Mouse (Mus musculus): ENCODE measurements around the gene Rest. TPM values are rescaled to one million over a fixed set of nuclear protein-coding genes. Genes with fewer than 3 reads are reported as not detected.

Gene Rest
- polyA plus RNA-seq, 1 experiment from 2014 or later = 32.7 TPM

- H3K9ac ChIP-seq (ENCODE audit: low read depth, low read length) = no peak overlapping the region
- no peaks in the 10 kb centered on the region for H3K9me3 ChIP-seq (replicated peaks; ENCODE audit: low read length)
- no peak for ATAC-seq (replicated peaks; ENCODE audit: low FRiP score, low read depth)
- TF ChIP-seq CTCF (IDR thresholded peaks at IDR 0.05; ENCODE audit: low read depth) = no peak
- H3K27ac ChIP-seq = no peak overlapping the region
- H3K27me3 ChIP-seq (ENCODE audit: insufficient read depth, low read length) = no peaks in the 10 kb centered on the region
- H3K4me3 ChIP-seq (replicated peaks; ENCODE audit: low read depth, low read length) = no peak overlapping the region
- H3K36me3 ChIP-seq (ENCODE audit: insufficient read depth, low read length) = no peaks in the 10 kb centered on the region
- H3K4me1 ChIP-seq (replicated peaks; ENCODE audit: insufficient read depth, low read length) = no peaks in the 10 kb centered on the region
- no peak for DNase-seq (ENCODE audit: low spot score)
- no peak overlapping the region for H3K4me2 ChIP-seq (ENCODE audit: low read length)
- 40% methylated on average over 3 of the region's 3 CpGs for WGBS
Observed at GRCm38 (mm10) chr5:77234921-77235320, 30.4 kb upstream of the Rest start.

- H3K9ac ChIP-seq (ENCODE audit: low read depth, low read length) = no peak overlapping the region
- H3K9me3 ChIP-seq (replicated peaks; ENCODE audit: low read length) = no peaks in the 10 kb centered on the region
- DNase-seq (ENCODE audit: low spot score) (no peak), ATAC-seq (replicated peaks; ENCODE audit: low FRiP score, low read depth) (no peak)
- H3K27me3 ChIP-seq (ENCODE audit: insufficient read depth, low read length) = no peaks in the 10 kb centered on the region
- no peaks in the 10 kb centered on the region for H3K36me3 ChIP-seq (ENCODE audit: insufficient read depth, low read length)
- no peak overlapping the region for H3K4me3 ChIP-seq (replicated peaks; ENCODE audit: low read depth, low read length)
- no peaks in the 10 kb centered on the region for H3K4me1 ChIP-seq (replicated peaks; ENCODE audit: insufficient read depth, low read length)
- TF ChIP-seq CTCF (IDR thresholded peaks at IDR 0.05; ENCODE audit: low read depth) = no peak
- no peak overlapping the region for H3K27ac ChIP-seq
- WGBS = 69% methylated on average over 2 of the region's 2 CpGs
- no peak overlapping the region for H3K4me2 ChIP-seq (ENCODE audit: low read length)
Observed at GRCm38 (mm10) chr5:77237104-77237503, 28.2 kb upstream of the Rest start.

DNA sequence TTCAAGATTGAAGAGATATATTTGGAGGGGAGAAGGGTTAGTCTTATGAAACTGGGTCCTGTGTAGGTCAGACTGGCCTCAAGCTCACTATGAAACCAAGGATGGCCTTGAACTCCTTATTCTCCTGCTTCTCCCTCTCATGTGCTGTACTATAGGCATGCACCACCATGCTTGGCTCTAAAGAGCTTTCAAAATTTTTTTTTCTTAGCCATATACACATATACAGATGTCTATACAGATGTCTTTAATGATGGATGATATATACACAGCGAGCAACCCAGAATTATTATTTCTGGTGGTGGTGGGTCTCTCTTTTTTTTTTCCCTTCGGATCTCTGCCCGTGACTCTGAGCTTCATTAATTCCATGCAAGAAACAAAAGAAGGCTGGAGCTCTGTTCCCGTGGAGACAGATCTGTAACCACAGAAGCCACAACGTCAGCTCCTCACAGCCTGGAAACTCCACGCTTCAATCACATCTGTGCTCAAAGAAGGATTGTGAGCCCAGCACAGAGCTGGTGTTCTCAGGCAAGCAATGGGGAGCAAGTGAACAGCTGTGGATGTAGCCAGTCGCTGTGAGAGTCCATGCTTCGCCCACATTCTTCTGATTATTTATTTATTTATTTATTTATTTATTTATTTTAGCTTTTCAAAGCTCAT lies 20.8 kb upstream of the Rest start:
- no peak for TF ChIP-seq CTCF (IDR thresholded peaks at IDR 0.05; ENCODE audit: low read depth)
- Histone ChIP-seq H3K4me3 (replicated peaks; ENCODE audit: low read depth, low read length) (no peak overlapping the region), H3K4me2 (ENCODE audit: low read length) (no peak overlapping the region), H3K9ac (ENCODE audit: low read depth, low read length) (no peak overlapping the region), H3K36me3 (ENCODE audit: insufficient read depth, low read length) (no peaks in the 10 kb centered on the region), H3K4me1 (replicated peaks; ENCODE audit: insufficient read depth, low read length) (no peaks in the 10 kb centered on the region; the same call in 1 of the 2 replicates), H3K27ac (no peak overlapping the region), H3K27me3 (ENCODE audit: insufficient read depth, low read length) (no peaks in the 10 kb centered on the region), H3K9me3 (replicated peaks; ENCODE audit: low read length) (no peaks in the 10 kb centered on the region)
- ATAC-seq (replicated peaks; ENCODE audit: low FRiP score, low read depth) (no peak), DNase-seq (ENCODE audit: low spot score) (peak; percentile 24)
- 59% methylated on average over 8 of the region's 8 CpGs for WGBS

DNA sequence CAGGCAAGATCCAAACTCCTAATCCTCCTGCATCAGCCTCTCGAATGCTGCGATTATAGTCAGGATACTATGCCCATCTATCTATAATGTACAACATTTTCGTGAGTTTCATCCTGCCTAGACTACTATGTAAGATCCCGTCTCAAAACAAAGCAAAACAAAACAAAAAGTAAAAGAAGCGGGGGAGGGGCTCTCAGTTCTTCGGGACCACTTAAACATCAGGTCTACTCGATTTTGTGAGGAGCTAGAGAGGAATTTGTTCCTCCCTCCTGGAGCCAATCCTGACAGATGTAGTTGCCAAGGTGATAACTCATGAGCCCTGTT lies 19.9 kb upstream of the Rest start:
- Histone ChIP-seq H3K27me3 (ENCODE audit: insufficient read depth, low read length) (no peaks in the 10 kb centered on the region), H3K9ac (ENCODE audit: low read depth, low read length) (peak overlapping the region; percentile 43; the same call in 1 of the 2 replicates), H3K36me3 (ENCODE audit: insufficient read depth, low read length) (no peaks in the 10 kb centered on the region), H3K4me1 (replicated peaks; ENCODE audit: insufficient read depth, low read length) (no peaks in the 10 kb centered on the region; the same call in 1 of the 2 replicates), H3K9me3 (replicated peaks; ENCODE audit: low read length) (no peaks in the 10 kb centered on the region), H3K4me3 (replicated peaks; ENCODE audit: low read depth, low read length) (peak overlapping the region; percentile 27), H3K27ac (no peak overlapping the region), H3K4me2 (ENCODE audit: low read length) (peak overlapping the region; percentile 58)
- ATAC-seq (replicated peaks; ENCODE audit: low FRiP score, low read depth) (no peak), DNase-seq (ENCODE audit: low spot score) (no peak)
- TF ChIP-seq CTCF (IDR thresholded peaks at IDR 0.05; ENCODE audit: low read depth) = no peak
- 28% methylated on average over 7 of the region's 7 CpGs for WGBS

- no peak overlapping the region for H3K27ac ChIP-seq
- DNase-seq (ENCODE audit: low spot score) (peak; percentile 88), ATAC-seq (replicated peaks; ENCODE audit: low FRiP score, low read depth) (peak; percentile 75)
- H3K4me3 ChIP-seq (replicated peaks; ENCODE audit: low read depth, low read length) = peak overlapping the region; percentile 27
- H3K9ac ChIP-seq (ENCODE audit: low read depth, low read length) = peak overlapping the region; percentile 43; the same call in 1 of the 2 replicates
- no peaks in the 10 kb centered on the region; the same call in 1 of the 2 replicates for H3K4me1 ChIP-seq (replicated peaks; ENCODE audit: insufficient read depth, low read length)
- H3K9me3 ChIP-seq (replicated peaks; ENCODE audit: low read length) = no peaks in the 10 kb centered on the region
- H3K4me2 ChIP-seq (ENCODE audit: low read length) = peak overlapping the region; percentile 58
- no peaks in the 10 kb centered on the region for H3K36me3 ChIP-seq (ENCODE audit: insufficient read depth, low read length)
- 21% methylated on average over 26 of the region's 26 CpGs for WGBS
- no peaks in the 10 kb centered on the region for H3K27me3 ChIP-seq (ENCODE audit: insufficient read depth, low read length)
- TF ChIP-seq CTCF (IDR thresholded peaks at IDR 0.05; ENCODE audit: low read depth) = no peak
Observed at GRCm38 (mm10) chr5:77245787-77246671, 19.3 kb upstream of the Rest start.

GRCm38 (mm10) chr5:77250083-77250482 lies 15.2 kb upstream of the Rest start:
- H3K9me3 ChIP-seq (replicated peaks; ENCODE audit: low read length) = no peaks in the 10 kb centered on the region
- H3K4me3 ChIP-seq (replicated peaks; ENCODE audit: low read depth, low read length) = no peak overlapping the region
- no peak for DNase-seq (ENCODE audit: low spot score)
- no peaks in the 10 kb centered on the region for H3K36me3 ChIP-seq (ENCODE audit: insufficient read depth, low read length)
- H3K27ac ChIP-seq = no peak overlapping the region
- H3K27me3 ChIP-seq (ENCODE audit: insufficient read depth, low read length) = no peaks in the 10 kb centered on the region
- 76% methylated on average over 9 of the region's 9 CpGs for WGBS
- no peak overlapping the region for H3K4me2 ChIP-seq (ENCODE audit: low read length)
- ATAC-seq (replicated peaks; ENCODE audit: low FRiP score, low read depth) = no peak
- TF ChIP-seq CTCF (IDR thresholded peaks at IDR 0.05; ENCODE audit: low read depth) = no peak
- no peaks in the 10 kb centered on the region; the same call in 1 of the 2 replicates for H3K4me1 ChIP-seq (replicated peaks; ENCODE audit: insufficient read depth, low read length)
- H3K9ac ChIP-seq (ENCODE audit: low read depth, low read length) = no peak overlapping the region

Data from kidney, postnatal 0 days (tissue).